Mouse (Mus musculus) left cerebral cortex, postnatal 10 days (tissue): ENCODE results near the gene Brca2. TPM values are rescaled to one million over a fixed set of nuclear protein-coding genes. Genes with fewer than 3 reads are reported as not detected.
"Not testable (repeated sequence)": the region's sequence is repeated elsewhere in the genome, so short reads cannot be mapped to it uniquely, and the experiment has no call there.

ENCODE experiments used
- DNase-seq, 2 experiments: peaks; one replicate each; pipeline ENCODE4 v3.0.0; 2021 to 2022; ENCODE audit warnings: low spot score in 2 of 2, mixed read lengths in 1 of 2; ENCODE audit errors: extremely low spot score in 1 of 2
- intact Hi-C: fragments of 180-260 bp; cut with DNase I; formaldehyde crosslinking; loops from one replicate; pipeline ENCODE4 v1.15.1; 2025
- total RNA-seq, 2 experiments: library from RNA; stranded (reverse); gene quantifications; 2 replicates each; pipeline ENCODE4 v1.2.3; 2021

Brca2 gene
- total RNA-seq = 10 to 100 TPM in 1 of 2 experiments, 1 to 10 TPM in 1; 9.5 to 14.6 TPM

DNA sequence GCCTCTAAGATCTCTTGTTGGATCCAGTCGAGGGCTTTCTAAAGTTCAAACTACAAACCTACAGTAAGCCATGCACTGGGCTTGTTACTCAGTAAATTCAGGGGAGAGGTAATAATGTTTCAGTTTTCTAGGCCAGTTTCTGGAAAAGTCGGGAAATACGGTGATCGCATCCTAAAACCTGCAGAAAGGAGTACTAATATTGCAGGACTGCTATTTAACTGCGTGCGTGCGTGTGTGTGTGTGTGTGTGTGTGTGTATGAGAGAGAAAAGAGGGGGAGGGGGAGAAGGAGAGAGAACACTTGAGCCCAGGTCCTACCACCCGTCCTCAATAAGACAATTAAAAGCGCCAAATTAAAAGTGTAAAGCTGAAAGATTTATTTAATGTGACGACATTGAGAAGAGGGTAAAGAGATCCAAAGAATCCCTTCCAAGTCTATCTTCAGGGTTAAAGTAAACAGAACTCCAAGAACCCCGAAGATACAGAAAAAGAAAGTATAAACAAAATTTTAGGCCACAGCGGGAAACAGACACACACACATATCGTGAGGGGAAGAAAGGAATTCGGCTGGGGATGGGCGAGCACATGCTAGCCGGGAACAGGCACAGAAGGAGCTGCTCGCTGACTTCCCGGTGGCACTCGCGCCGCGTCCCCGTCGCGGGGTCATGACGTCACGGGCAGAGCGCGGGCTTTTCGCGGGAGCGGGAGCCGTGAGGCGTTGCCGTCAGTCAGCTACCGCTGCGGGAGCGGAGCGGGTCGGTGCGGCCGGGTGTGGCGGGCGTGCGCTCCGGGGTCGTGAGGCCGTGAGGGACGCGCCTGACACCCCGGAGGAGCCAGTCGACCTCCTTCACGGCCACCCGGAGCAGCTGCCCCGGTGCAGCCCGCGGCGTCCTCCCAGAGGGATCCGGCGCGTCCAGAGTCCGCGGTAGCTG lies at the start of gene Brca2:
TSS of gene Brca2 (plus strand) at position 694 of the 930 bp plus-strand sequence.
- intact Hi-C loops = loop anchor here (2.0 kb wide), 1 partner anchor 143 kb away; no protein-coding TSS in a partner anchor

DNA sequence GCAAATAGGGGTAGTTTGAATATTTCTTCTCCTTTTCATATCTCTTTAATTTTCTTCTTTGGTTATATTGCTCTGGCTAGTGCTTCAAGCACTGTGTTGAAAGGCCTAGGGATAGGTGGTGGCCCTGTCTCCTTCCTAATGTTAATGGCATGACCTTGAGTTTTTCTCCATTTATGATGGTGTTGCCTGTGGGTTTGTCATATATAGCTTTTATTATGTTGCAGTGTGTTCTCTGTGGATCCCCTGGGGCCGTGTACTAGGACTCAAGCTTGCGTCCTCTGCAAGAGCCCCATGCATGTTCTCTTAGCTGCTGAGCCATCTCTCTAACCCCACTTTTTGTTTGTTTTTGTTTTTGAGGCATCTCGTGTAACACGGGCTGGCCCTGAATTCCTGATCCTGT lies 45.1 kb upstream of the Brca2 start:
- intact Hi-C loops = no loop called here
- no peak for DNase-seq

More for the DNA sequence above, at the start of gene Brca2:
- peak; percentile 86 to 95 for DNase-seq

- DNase-seq = no peak
- intact Hi-C loops = no loop called here
Observed at GRCm38 (mm10) chr5:150478612-150479011, 43.8 kb upstream of the Brca2 start.

GRCm38 (mm10) chr5:150485198-150485597 lies 37.2 kb upstream of the Brca2 start:
- intact Hi-C loops = no loop called here
- no peak for DNase-seq

DNA sequence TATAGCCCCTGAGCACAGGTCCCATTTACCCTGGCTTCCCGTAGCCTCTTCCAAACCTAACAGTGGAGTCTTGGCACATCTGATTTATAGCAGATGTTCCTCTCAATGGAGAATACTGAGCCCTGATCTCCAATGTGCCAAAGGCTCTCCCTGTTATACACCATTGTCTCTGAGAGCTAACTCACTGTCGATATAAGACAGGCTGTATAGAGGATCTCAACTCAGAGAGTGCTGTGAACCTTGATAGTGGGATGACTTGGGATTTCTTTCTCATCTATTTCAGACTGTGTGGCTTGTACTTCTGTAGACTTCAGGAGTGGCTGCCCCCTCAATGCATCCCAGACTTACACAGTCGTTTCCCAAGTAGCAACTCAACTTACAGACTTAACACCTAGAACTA lies 32.1 kb upstream of the Brca2 start:
- intact Hi-C loops = no loop called here
- no peak for DNase-seq

DNA sequence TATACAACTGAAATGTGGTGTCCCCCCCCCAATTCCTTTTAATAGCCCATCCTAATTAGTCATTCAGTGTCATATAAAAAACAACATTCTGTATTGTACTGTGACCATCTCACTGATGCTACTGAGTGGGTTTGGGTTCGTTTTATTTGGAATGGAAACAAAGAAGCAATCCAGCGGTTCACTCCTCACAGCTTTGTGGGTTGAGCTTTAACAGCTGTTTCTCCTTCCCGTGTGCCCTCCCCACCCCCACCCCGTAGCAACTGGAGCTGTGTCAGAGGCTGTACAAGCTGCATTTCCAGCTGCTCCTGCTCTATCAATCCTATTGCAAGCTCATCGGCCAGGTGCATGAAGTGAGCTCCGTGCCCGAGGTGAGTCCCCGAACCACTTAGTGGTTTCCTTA lies 31.6 kb upstream of the Brca2 start:
- intact Hi-C loops = no loop called here
- DNase-seq = no peak

- intact Hi-C loops = not testable (repeated sequence)
Observed at GRCm38 (mm10) chr5:150491573-150492173, 30.8 kb upstream of the Brca2 start.

DNA sequence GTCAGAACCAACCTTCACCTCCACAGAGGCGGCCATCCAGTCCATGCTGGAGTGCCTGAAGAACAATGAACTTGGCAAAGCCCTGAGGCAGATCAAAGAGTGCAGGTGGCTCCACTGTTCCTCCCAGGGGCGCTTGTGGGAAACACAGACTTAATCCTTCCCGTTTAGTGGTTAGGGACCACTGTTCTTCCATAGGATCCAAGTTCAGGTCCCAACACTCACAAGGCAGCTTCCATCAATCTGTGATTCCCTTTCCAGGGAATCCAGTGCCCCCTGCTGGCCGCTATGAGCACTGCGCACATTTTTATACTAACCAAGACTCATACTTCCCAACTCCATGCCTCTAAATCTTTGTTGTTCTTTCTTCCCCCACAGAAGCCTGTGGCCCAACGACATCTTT lies 26.6 kb upstream of the Brca2 start:
- DNase-seq = peak in 1 of 2 experiments; percentile 32
- intact Hi-C loops = no loop called here

More at GRCm38 (mm10) chr5:150491573-150492173, 30.8 kb upstream of the Brca2 start:
- DNase-seq = not testable (repeated sequence)

DNA sequence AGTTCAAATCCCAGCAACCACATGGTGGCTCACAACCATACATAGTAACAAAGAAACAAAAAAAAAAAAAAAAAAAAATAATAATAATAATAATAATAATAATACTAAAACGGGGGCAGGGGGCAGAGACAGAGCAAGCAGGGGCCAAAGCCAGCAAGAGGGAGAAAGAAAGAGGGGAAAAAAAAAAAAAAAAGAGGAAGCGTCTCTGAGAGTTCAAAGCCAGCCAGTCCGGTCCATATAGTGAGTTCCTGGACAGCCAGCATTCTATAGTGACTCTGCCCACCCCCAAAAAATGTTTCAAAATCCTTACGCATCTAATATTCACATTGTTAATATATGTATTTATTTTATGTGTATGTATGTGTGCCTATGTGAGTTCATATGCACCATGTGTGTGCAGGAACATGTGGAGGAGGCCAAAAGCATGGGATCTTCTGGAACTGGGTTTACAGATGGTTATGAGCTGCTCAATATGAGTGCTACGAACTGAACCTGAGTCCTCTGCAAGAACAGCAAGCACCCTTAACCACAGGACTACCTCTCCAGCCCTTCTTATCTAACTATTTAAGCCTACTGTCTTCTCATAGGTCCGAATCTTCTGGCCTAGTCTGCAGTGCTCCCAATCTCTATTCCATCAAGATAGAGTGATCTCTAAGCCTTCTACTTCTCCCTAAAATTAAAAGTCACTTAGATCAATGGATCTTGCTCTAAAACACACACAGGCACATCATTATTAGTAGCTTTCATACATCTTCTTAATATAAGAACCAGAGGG lies 11.8 kb upstream of the Brca2 start:
- DNase-seq = no peak
- intact Hi-C loops = no loop called here

GRCm38 (mm10) chr5:150513264-150513663 lies 9.2 kb upstream of the Brca2 start:
- intact Hi-C loops = no loop called here
- DNase-seq = no peak

DNA sequence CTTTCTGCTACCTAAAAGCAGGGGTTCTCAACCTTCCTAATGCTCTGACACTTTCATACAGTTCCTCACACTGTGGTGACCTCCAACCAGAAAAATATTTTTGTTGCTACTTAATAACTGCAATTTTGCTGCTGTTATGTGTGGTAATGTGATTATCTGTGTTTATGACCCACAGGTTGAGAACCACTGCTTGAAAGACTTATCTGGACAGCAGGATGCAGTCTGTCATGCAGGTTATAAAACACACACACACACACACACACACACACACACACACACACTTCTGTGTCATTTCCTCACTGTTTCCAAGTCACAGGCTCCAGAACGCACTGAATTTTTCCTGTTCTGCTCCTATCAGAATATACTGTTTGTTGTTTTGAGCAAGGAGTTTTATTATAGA lies 8.4 kb upstream of the Brca2 start:
- no peak for DNase-seq
- intact Hi-C loops = no loop called here

DNA sequence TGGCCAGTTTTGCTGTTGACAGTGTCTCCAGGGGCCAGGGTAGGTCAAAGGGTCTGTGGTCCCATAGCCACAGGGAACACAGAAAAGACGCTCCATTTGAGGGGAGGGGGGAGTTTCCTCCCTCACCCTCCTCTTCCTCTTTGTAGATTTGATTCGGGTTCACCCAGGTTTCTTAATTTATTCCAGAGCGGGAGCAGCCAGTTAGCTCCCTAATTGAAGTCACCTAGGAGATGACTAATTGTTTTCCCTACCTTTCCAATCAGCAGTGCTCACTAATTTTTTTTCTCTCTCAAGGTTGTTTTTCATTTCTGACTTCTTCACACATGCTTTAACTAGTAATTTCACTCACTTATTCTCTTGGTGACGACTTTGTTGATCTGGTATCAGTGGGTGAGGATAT lies 4.4 kb upstream of the Brca2 start, which contains the start of gene Zar1l:
TSS of gene Zar1l (minus strand) at position 101 of the 400 bp plus-strand sequence.
- no peak for DNase-seq
- intact Hi-C loops = no loop called here

- intact Hi-C loops = no loop called here
- no peak for DNase-seq
Observed at GRCm38 (mm10) chr5:150519551-150519950, 2.9 kb upstream of the Brca2 start.

- intact Hi-C loops = loop anchor here (2.0 kb wide), 1 partner anchor 142 kb away; no protein-coding TSS in a partner anchor
- no peak for DNase-seq
Observed at GRCm38 (mm10) chr5:150522867-150523234, 421 bp downstream of the Brca2 start.

DNA sequence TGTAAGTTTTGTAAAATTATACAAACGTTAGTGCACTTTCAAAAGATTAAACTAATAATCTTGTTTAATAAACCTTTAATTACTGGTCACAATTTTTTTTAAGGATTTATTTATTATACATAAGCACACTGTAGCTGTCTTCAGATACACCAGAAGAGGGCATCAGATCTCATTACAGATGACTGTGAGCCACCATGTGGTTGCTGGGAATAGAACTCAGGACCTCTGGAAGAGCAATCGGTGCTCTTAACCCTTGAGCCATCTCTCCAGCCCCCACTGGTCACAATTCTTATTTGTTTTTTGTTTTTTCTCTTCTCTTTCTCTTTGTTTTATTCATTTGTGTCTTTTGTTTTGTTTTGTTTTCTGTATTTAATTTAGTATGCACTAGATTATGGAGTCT lies 2.8 kb downstream of the Brca2 start:
- intact Hi-C loops = no loop called here

GRCm38 (mm10) chr5:150541302-150541701 lies 18.9 kb downstream of the Brca2 start:
- intact Hi-C loops = no loop called here

More for the DNA sequence above, 2.8 kb downstream of the Brca2 start:
- no peak for DNase-seq

GRCm38 (mm10) chr5:150543184-150543583 lies 20.8 kb downstream of the Brca2 start:
- no peak for DNase-seq
- intact Hi-C loops = no loop called here

More at GRCm38 (mm10) chr5:150541302-150541701, 18.9 kb downstream of the Brca2 start:
- DNase-seq = no peak

DNA sequence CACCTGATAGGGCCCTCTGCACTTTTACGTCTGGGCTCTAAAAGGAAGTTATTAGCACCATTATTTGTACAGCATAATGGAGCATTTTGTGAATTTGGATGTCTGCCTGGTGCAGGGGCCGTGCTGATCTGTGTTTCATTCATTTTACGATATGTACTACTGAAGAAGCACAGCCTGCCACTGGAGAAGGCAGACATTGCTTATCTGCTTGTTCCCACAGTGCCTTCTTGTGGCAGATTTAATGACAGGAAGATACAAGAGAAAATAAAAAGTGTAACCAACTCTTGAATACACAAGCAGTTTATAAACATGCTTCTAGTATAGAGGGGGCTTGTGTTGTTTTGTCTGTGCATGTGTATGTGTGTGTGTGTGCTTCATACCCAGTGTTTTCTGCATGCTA lies 29.2 kb downstream of the Brca2 start:
- intact Hi-C loops = no loop called here
- DNase-seq = no peak

DNA sequence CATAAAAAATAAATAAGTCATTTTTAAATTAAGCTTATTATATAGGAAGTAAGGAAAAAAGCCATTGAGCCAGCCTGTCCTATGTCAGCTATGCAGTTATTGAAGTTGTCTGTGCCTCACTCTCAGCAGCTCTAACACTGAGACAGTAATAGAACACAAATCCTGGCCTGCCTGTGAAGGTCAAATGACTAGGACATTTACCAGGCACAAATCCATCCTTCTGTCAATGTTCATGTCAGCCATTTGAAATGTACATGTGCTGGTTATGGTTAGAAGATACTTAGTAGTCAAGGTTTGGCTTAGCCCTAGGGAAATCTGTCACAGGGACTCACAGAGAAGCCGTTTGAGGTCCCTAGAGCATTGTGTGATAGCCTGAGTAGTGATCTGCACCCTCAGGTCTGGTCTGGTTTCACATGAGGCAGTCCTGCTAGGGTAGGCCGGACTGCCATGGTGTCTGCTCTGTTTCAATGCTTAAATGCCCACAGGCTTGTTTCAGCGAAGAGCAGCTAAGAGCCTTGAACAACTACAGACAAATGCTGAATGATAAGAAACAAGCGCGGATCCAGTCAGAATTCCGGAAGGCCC lies 37.2 kb downstream of the Brca2 start:
- intact Hi-C loops = no loop called here

More for the DNA sequence above, 37.2 kb downstream of the Brca2 start:
- no peak for DNase-seq
